Mouse (Mus musculus): ENCODE results near the gene Gm29049. TPM values are rescaled to one million over a fixed set of nuclear protein-coding genes. Genes with fewer than 3 reads are reported as not detected.

Gm29049 gene
- not detected in 2 replicates for polyA plus RNA-seq (2012; rRNA removed)

DNA sequence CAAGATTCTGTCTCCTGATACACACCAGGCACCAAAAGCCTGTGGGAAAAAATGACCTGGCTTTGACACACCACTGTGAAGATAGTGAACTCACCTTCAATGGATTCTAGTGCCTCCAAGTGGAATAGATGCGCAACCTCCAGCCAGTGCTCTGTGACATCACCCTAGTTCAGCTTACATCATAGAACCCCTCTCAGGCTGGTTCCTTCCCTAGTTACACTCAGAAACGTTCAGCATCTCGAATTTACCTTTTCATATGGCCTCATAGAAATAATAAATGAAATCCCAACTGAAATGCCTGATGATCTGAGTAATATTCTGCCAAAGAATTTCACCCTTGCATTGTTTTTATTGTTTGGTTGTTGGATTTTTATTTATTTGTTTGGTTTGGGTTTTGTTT lies at the start of gene Gm29049:
Gm29049 (minus strand) TSS at position 101 of the 400 bp plus-strand sequence.

Other genes with a start within 250 kb of the Gm29049 start
- gene Gm20825, start 74.3 kb upstream of the Gm29049 start, polyA plus RNA-seq (2012; rRNA removed) = not detected in 2 replicates